8 mouse cellular contexts compared by ENCODE assay signal in the genomic region with DNA sequence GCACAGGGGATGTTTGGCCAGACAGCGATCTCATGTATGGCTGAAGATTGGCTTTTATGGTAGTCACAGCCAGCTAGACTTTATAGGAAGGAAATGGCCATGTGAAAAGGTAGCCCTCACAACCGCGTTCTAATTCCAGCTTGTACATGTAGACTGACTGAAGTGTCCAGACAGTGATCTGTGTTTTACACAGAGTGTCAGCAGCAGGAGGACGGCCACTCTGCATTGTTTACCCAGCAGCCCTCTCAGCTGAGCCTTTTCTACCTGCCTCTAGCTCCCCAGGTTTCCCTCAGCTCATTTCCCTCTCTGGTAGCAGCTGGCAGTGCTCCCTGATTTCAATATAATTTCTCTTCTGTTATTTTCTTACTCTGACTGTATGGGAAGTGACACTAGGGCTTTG. TPM values are rescaled to one million over a fixed set of nuclear protein-coding genes. Genes with fewer than 3 reads are reported as not detected.
DNase-seq lines count a peak whose midpoint lies in the region; ATAC-seq and TF ChIP-seq lines count a peak whose summit lies in the region.
"Not testable (repeated sequence)": the region's sequence is repeated elsewhere in the genome, so short reads cannot be mapped to it uniquely, and the experiment has no call there.
"Had no signal": no experiment of that assay in that cellular context is flagged by ENCODE, and none has a peak within 500 bp of the region (broad histone marks: within the 10 kb centered on the region; RNA-seq: fewer than 3 reads in every experiment).

No protein-coding gene starts in this region.

- not testable (repeated sequence) for H3K27ac ChIP-seq in gastrocnemius, adult 2 months; hindbrain, embryonic 12.5 days; limb, embryonic 12.5 days

- not testable (repeated sequence) for H3K79me2 ChIP-seq in myocyte (ENCODE audit: control insufficient read depth, insufficient read depth)

- H3K27me3 ChIP-seq in erythroblast, embryonic 14.5 days (ENCODE audit: control insufficient read depth); hindbrain, embryonic 12.5 days; limb, embryonic 12.5 days; myocyte (ENCODE audit: control insufficient read depth, insufficient read depth, insufficient read length): not testable (repeated sequence)

- H3K4me2 ChIP-seq in hindbrain, embryonic 12.5 days (replicated peaks), result peak overlapping the region; percentile 30; the same call in 1 of the 2 replicates
- H3K4me2 ChIP-seq in limb, embryonic 12.5 days, result peak overlapping the region; percentile 38
- not testable (repeated sequence) for H3K4me2 ChIP-seq in myocyte (ENCODE audit: low read depth)

- not testable (repeated sequence) for H3K9ac ChIP-seq in hindbrain, embryonic 12.5 days; limb, embryonic 12.5 days (replicated peaks)

- H3ac ChIP-seq in myocyte (ENCODE audit: control insufficient read depth, insufficient read length), result not testable (repeated sequence)

- H3K9me3 ChIP-seq in erythroblast, embryonic 14.5 days (ENCODE audit: control insufficient read depth, low read length); hindbrain, embryonic 12.5 days (replicated peaks); limb, embryonic 12.5 days: not testable (repeated sequence)

- not testable (repeated sequence) for TF ChIP-seq CTCF in gastrocnemius, adult 2 months (IDR thresholded peaks at IDR 0.05)

- TF ChIP-seq POLR2A in myocyte (IDR thresholded peaks at IDR 0.05; ENCODE audit: insufficient read length, low read depth), result not testable (repeated sequence)

- ATAC-seq in cerebellum, adult (ENCODE audit: insufficient number of reproducible peaks, low FRiP score, low TSS enrichment), result peak; percentile 40
- peak; percentile 44 for ATAC-seq in hindbrain, embryonic 12.5 days (ENCODE audit: low FRiP score)
- not testable (repeated sequence) for ATAC-seq in limb, embryonic 12.5 days (ENCODE audit: insufficient number of reproducible peaks, insufficient read depth, low FRiP score, low TSS enrichment, low read depth)
- ATAC-seq in megakaryocyte, adult 5-6 weeks (ENCODE audit: poor library complexity, severe bottlenecking), result peak; percentile 43

- WGBS in hindbrain, embryonic 12.5 days, result 31% methylated on average over 3 of the region's 4 CpGs
- 25% methylated on average over 3 of the region's 4 CpGs for WGBS in limb, embryonic 12.5 days

- not testable (repeated sequence) for H3K4me1 ChIP-seq in erythroblast, embryonic 14.5 days (ENCODE audit: control insufficient read depth); hindbrain, embryonic 12.5 days; limb, embryonic 12.5 days (replicated peaks)

- H3K36me3 ChIP-seq in erythroblast, embryonic 14.5 days (ENCODE audit: control insufficient read depth); hindbrain, embryonic 12.5 days; limb, embryonic 12.5 days; myocyte (ENCODE audit: control insufficient read depth, insufficient read depth): not testable (repeated sequence)

- not testable (repeated sequence) for DNase-seq in gastrocnemius, adult 2 months

- intact Hi-C loops in gastrocnemius, adult 2 months (cut with DNase I), result not testable (repeated sequence)

- H3K4me3 ChIP-seq in erythroblast, embryonic 14.5 days (replicated peaks), result peak overlapping the region; percentile 51
- H3K4me3 ChIP-seq in gastrocnemius, adult 2 months, result peak overlapping the region; percentile 48; the same call in 1 of the 2 replicates
- H3K4me3 ChIP-seq in hindbrain, embryonic 12.5 days, result not testable (repeated sequence)
- H3K4me3 ChIP-seq in limb, embryonic 12.5 days (replicated peaks), result 0 out of 2 replicates have a peak overlapping the region, but pooled peaks have one; percentile 19
- peak overlapping the region; percentile 19 for H3K4me3 ChIP-seq in myocyte

RNA-seq across cellular contexts. Expression of gene Dynlt1c, which starts 0.7 kb away (rescaled TPM):
- polyA plus RNA-seq in erythroblast, embryonic 14.5 days (2012), result 0.16 and 0.19 TPM in 2 replicates
- 1 to 10 TPM; 2.0 to 2.1 TPM for total RNA-seq in gastrocnemius, adult 2 months (2021)
- polyA plus RNA-seq in hindbrain, embryonic 12.5 days (2016; fragmentation: Nextera tagmentation; extraction: Ambion mirVana), result 56.8 and 70.8 TPM in 2 replicates
- 56.5 and 62.0 TPM in 2 replicates for polyA plus RNA-seq in limb, embryonic 12.5 days (2016; fragmentation: Nextera tagmentation; extraction: Ambion mirVana)
- 4.7 and 11.7 TPM in 2 replicates for total RNA-seq in megakaryocyte, adult 5-6 weeks (2015)
- 5.7 and 10.4 TPM in 2 replicates for total RNA-seq in megakaryocyte, adult 5-6 weeks (2017)
- 11.4 TPM for polyA plus RNA-seq in myocyte (2012; fragmentation: generic; extraction: Trizol)

RNA-seq across cellular contexts. Expression of gene Dynlt1f, which starts 53.5 kb away (rescaled TPM):
- polyA plus RNA-seq in erythroblast, embryonic 14.5 days (2012), result 0.26 and 0.52 TPM in 2 replicates
- 10 to 100 TPM; 54.7 to 57.4 TPM for total RNA-seq in gastrocnemius, adult 2 months (2021)
- 272 and 308 TPM in 2 replicates for polyA plus RNA-seq in hindbrain, embryonic 12.5 days (2016; fragmentation: Nextera tagmentation; extraction: Ambion mirVana)
- 312 and 326 TPM in 2 replicates for polyA plus RNA-seq in limb, embryonic 12.5 days (2016; fragmentation: Nextera tagmentation; extraction: Ambion mirVana)
- total RNA-seq in megakaryocyte, adult 5-6 weeks (2015), result 173 and 193 TPM in 2 replicates
- total RNA-seq in megakaryocyte, adult 5-6 weeks (2017), result 134 and 140 TPM in 2 replicates
- 198 TPM for polyA plus RNA-seq in myocyte (2012; fragmentation: generic; extraction: Trizol)

RNA-seq across cellular contexts. Expression of gene Sytl3, which starts 56.7 kb away (rescaled TPM):
- 0.07 TPM in 1 of 2 replicates, not detected in the other for polyA plus RNA-seq in erythroblast, embryonic 14.5 days (2012)
- total RNA-seq in gastrocnemius, adult 2 months (2021), result under 1 TPM in 1 of 2 experiments, not detected in 1; 0.31 TPM
- polyA plus RNA-seq in hindbrain, embryonic 12.5 days (2016; fragmentation: Nextera tagmentation; extraction: Ambion mirVana), result 0.46 TPM in 1 of 2 replicates, not detected in the other
- not detected in 2 replicates for polyA plus RNA-seq in limb, embryonic 12.5 days (2016; fragmentation: Nextera tagmentation; extraction: Ambion mirVana)
- 5.4 and 7.3 TPM in 2 replicates for total RNA-seq in megakaryocyte, adult 5-6 weeks (2015)
- 5.7 and 7.4 TPM in 2 replicates for total RNA-seq in megakaryocyte, adult 5-6 weeks (2017)
- polyA plus RNA-seq in myocyte (2012; fragmentation: generic; extraction: Trizol), result not detected
- polyA plus RNA-seq: liver, embryonic 11.5 days had no signal

Comparison
In these comparisons a context has a peak if more than half of its experiments do, and no peak if none do; other contexts are left out.
1. RNA of gene Dynlt1c, which starts 0.7 kb away (polyA plus RNA-seq): 56.8 to 70.8 TPM in hindbrain, embryonic 12.5 days, 56.5 to 62.0 TPM in limb, embryonic 12.5 days and 11.4 TPM in myocyte (single experiment); 0.16 to 0.19 TPM in erythroblast, embryonic 14.5 days; every median in the first group is over 10 times any median in the second.
2. RNA of gene Dynlt1f, which starts 53.5 kb away (polyA plus RNA-seq): 312 to 326 TPM in limb, embryonic 12.5 days, 272 to 308 TPM in hindbrain, embryonic 12.5 days and 198 TPM in myocyte (single experiment); 0.26 to 0.52 TPM in erythroblast, embryonic 14.5 days; every median in the first group is over 100 times any median in the second.